Mouse (Mus musculus) limb, embryonic 14.5 days (tissue): ENCODE measurements at regions not wholly inside any gene's neighbourhood (a gene's known extent, or its start where the extent isn't known, plus 50 kb on each side); places are given as distances from the start of the nearest gene placed in this dataset.

Source experiments
- ATAC-seq: fragments of 200-750 bp; cut with Nextera tagmentation; 2 replicates; pipeline ENCODE4 v1.8.0; 2017; ENCODE audit warnings: low read depth, moderate number of reproducible peaks, moderate TSS enrichment; ENCODE audit not compliant: low FRiP score
- DNase-seq: peaks from one replicate; pipeline ENCODE4 v3.0.0-alpha.2; 2015; ENCODE audit warnings: low spot score
- H3K27ac ChIP-seq: fragments of 300-500 bp; sonication (generic); replicated peaks from 2 replicates; pipeline ENCODE4 v1.5.1; 2014; ENCODE audit warnings: low read depth, mild to moderate bottlenecking, low read length, moderate library complexity, mixed read lengths
- H3K27me3 ChIP-seq: fragments of 300-500 bp; sonication (generic); 2 replicates; pipeline ENCODE4 v1.6.1; 2014; ENCODE audit warnings: low read length, mixed read lengths; ENCODE audit not compliant: control insufficient read depth, insufficient read depth
- H3K36me3 ChIP-seq: fragments of 300-500 bp; sonication (generic); 2 replicates; pipeline ENCODE4 v1.6.1; 2014; ENCODE audit warnings: mild to moderate bottlenecking, low read length, moderate library complexity, mixed read lengths; ENCODE audit not compliant: control insufficient read depth, insufficient read depth
- H3K4me1 ChIP-seq: fragments of 300-500 bp; sonication (generic); 2 replicates; pipeline ENCODE4 v1.6.1; 2014; ENCODE audit warnings: antibody characterized with exemption, low read length, mixed read lengths; ENCODE audit not compliant: control insufficient read depth, insufficient read depth
- H3K4me2 ChIP-seq: fragments of 300-500 bp; sonication (generic); replicated peaks from 2 replicates; pipeline ENCODE4 v1.6.1; 2014; ENCODE audit warnings: low read depth, mild to moderate bottlenecking, low read length, moderate library complexity; ENCODE audit not compliant: severe bottlenecking
- H3K4me3 ChIP-seq: fragments of 300-500 bp; sonication (generic); replicated peaks from 2 replicates; pipeline ENCODE4 v1.5.1; 2014; ENCODE audit warnings: low read length
- H3K9ac ChIP-seq: fragments of 300-500 bp; sonication (generic); 2 replicates; pipeline ENCODE4 v1.6.1; 2014; ENCODE audit warnings: mild to moderate bottlenecking, low read depth, low read length, moderate library complexity; ENCODE audit not compliant: severe bottlenecking
- H3K9me3 ChIP-seq: fragments of 300-500 bp; sonication (generic); 2 replicates; pipeline ENCODE4 v1.6.1; 2016; ENCODE audit warnings: low read length; ENCODE audit not compliant: control insufficient read depth
- POLR2A ChIP-seq: fragments of 200-500 bp; IDR thresholded peaks from 2 replicates; pipeline ENCODE4 v1.8.0; 2012; ENCODE audit warnings: inconsistent platforms, mild to moderate bottlenecking, moderate library complexity, borderline replicate concordance; ENCODE audit not compliant: insufficient read depth, insufficient read length; ENCODE audit errors: extremely low read depth
- WGBS: fragments of 180-500 bp; shearing (Covaris S2); extraction: QIAGEN DNeasy Blood & Tissue Kit; methylation state at CpG from one replicate; pipeline ENCODE4 v1.1.7; 2014; 5-methylcytosine and 5-hydroxymethylcytosine counted together

DNA sequence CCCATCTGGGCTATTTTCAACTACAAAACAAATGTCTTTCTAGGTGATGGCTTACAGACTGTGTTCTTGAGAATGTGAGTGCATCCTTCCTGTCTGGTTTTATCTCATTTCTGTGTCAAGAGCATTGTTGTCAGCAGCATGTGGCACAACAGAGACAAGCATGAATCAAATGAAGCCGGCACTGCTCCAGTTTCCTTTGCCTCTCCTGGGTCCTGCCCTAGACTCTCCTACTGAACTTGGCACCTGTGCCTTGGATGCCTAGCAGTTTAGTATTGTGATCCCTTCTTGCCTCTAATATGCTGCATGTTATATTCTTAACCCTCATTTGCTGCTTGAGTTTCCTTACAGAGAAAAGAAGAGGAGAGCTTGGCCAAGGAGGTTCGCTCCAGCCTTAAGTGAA, 449.8 kb upstream of the BC052040 start:
- no peaks in the 10 kb centered on the region for H3K27me3 ChIP-seq
- H3K4me1 ChIP-seq = no peaks in the 10 kb centered on the region
- no peaks in the 10 kb centered on the region for H3K9me3 ChIP-seq
- H3K9ac ChIP-seq = no peak overlapping the region
- WGBS = 43% methylated on average over 2 of the region's 2 CpGs
- H3K27ac ChIP-seq = no peak overlapping the region
- no peak for ATAC-seq
- no peak overlapping the region for H3K4me3 ChIP-seq
- H3K36me3 ChIP-seq = no peaks in the 10 kb centered on the region
- DNase-seq = no peak
- no peak overlapping the region for H3K4me2 ChIP-seq
- no peak for TF ChIP-seq POLR2A

DNA sequence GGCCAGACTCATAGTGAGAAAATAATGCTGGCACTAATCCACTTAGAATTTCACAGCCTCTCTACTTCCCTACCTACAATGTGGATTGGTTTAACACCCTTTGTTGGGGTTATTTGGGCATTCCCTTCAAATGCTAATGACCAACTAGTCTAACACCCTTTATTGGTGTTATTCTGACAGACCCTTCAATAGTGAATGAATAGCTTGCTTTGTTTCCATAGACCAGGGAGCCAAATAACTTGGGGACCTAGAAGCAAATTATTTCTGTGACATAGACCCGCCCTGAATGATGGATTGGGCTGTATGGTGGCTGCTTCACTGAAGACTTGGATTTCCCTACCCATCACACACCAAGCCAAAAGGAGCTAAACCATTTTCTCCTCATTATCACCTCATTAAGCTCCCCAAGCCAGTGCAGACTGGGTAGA, 449.3 kb upstream of the BC052040 start:
- no peak for DNase-seq

DNA sequence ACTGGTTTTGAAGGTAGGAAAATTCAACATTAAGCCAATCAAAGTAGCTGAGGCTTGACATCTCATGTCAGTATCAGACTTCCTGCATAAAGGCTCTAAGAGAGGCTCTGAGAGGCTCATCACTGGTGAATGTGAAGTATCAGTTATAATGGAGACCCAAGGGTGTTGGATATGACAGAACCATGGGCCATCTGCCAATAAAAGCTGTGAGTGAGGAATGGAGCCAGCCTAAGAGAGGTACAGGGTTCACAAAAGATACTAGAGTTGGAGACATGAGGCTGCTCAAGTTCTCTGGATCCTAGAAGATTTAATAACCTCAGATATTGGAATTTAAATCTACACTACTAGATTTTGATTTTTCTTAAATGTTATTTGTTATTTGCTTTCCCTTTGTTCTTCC, 440.1 kb upstream of the BC052040 start:
- no peak for TF ChIP-seq POLR2A
- DNase-seq = no peak
- 0 out of 2 replicates have a peak, but pooled peaks cover 5% of the 10 kb centered on the region for H3K27me3 ChIP-seq
- no peak overlapping the region for H3K9ac ChIP-seq
- H3K27ac ChIP-seq = no peak overlapping the region
- no peak for ATAC-seq
- H3K36me3 ChIP-seq = no peaks in the 10 kb centered on the region
- H3K4me3 ChIP-seq = no peak overlapping the region
- no peak overlapping the region for H3K4me2 ChIP-seq
- no peaks in the 10 kb centered on the region for H3K9me3 ChIP-seq
- H3K4me1 ChIP-seq = 0 out of 2 replicates have a peak, but pooled peaks cover 3% of the 10 kb centered on the region

More for the DNA sequence above, 449.3 kb upstream of the BC052040 start:
- Histone ChIP-seq H3K27ac (no peak overlapping the region), H3K27me3 (no peaks in the 10 kb centered on the region), H3K4me2 (no peak overlapping the region), H3K4me3 (no peak overlapping the region), H3K9me3 (no peaks in the 10 kb centered on the region), H3K9ac (no peak overlapping the region), H3K36me3 (no peaks in the 10 kb centered on the region), H3K4me1 (0 out of 2 replicates have a peak, but pooled peaks cover 2% of the 10 kb centered on the region)
- ATAC-seq = no peak
- TF ChIP-seq POLR2A = no peak
- WGBS = 19% methylated on average over 1 of the region's 1 CpGs

DNA sequence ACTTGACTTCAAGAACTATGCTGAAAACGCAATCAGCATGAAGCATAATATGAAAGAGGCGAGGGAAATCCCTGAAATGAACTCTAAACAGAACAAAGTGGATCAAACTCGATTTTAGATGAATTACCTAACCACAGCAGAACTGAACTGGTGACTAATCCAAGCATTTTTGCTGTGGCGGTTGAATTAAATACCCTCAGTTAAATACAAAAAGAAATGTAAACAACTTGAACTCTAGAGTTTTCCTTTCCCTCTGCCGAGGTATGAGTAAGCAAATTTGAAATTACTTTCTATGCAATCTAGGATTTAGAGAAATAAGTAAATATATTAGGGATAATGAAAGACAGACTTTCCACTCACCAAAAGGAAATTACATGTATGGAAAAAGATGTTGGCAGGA, 409.4 kb upstream of the BC052040 start:
- ATAC-seq (no peak), DNase-seq (peak; percentile 29)
- H3K27ac ChIP-seq = no peak overlapping the region

GRCm38 (mm10) chr2:115177076-115177475, 404.4 kb upstream of the BC052040 start:
- ATAC-seq = no peak
- 75% methylated on average over 1 of the region's 1 CpGs for WGBS
- Histone ChIP-seq H3K9me3 (no peaks in the 10 kb centered on the region), H3K36me3 (no peaks in the 10 kb centered on the region), H3K9ac (no peak overlapping the region), H3K4me2 (no peak overlapping the region), H3K27me3 (no peaks in the 10 kb centered on the region), H3K27ac (no peak overlapping the region), H3K4me3 (no peak overlapping the region), H3K4me1 (no peaks in the 10 kb centered on the region)
- DNase-seq = peak; percentile 34
- no peak for TF ChIP-seq POLR2A

More for the DNA sequence above, 409.4 kb upstream of the BC052040 start:
- no peak for TF ChIP-seq POLR2A
- no peaks in the 10 kb centered on the region for H3K9me3 ChIP-seq
- no peaks in the 10 kb centered on the region for H3K27me3 ChIP-seq
- H3K4me2 ChIP-seq = no peak overlapping the region
- H3K4me3 ChIP-seq = no peak overlapping the region
- H3K36me3 ChIP-seq = no peaks in the 10 kb centered on the region
- 66% methylated on average over 5 of the region's 5 CpGs for WGBS
- H3K9ac ChIP-seq = no peak overlapping the region
- no peaks in the 10 kb centered on the region for H3K4me1 ChIP-seq

GRCm38 (mm10) chr2:115177896-115178295, 403.6 kb upstream of the BC052040 start:
- Histone ChIP-seq H3K27me3 (no peaks in the 10 kb centered on the region), H3K9me3 (no peaks in the 10 kb centered on the region), H3K27ac (no peak overlapping the region), H3K9ac (no peak overlapping the region), H3K4me1 (no peaks in the 10 kb centered on the region), H3K4me3 (no peak overlapping the region), H3K4me2 (no peak overlapping the region), H3K36me3 (no peaks in the 10 kb centered on the region)
- ATAC-seq (no peak), DNase-seq (no peak)
- 77% methylated on average over 1 of the region's 1 CpGs for WGBS
- TF ChIP-seq POLR2A = no peak
